17 mouse cellular contexts compared by ENCODE assay signal in the genomic region with DNA sequence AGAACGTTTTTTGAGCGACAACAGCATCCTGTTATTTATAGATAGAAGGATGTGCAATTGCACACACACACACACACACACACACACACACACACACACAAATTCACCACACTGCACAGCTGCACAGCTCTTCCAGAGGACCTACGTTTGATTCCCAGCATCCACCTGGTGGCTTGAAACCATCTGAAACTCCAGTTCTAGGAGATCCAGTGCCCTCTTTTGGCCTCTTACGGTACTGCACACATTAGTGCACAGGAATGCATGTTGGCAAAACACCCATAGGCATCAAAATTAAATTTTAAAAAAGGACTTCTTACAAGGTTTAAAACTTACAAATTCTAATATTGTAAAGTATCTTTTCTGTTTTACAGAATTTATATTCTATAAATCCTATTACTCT.
DNase-seq lines count a peak whose midpoint lies in the region; ATAC-seq and TF ChIP-seq lines count a peak whose summit lies in the region.
"Had no signal": no experiment of that assay in that cellular context is flagged by ENCODE, and none has a peak within 500 bp of the region (broad histone marks: within the 10 kb centered on the region; RNA-seq: fewer than 3 reads in every experiment).

No protein-coding gene starts in this region.

- no peak for TF ChIP-seq POLR2A in heart, adult 2 months (IDR thresholded peaks at IDR 0.05; ENCODE audit: insufficient read depth, low read depth, low read length)

- no peak for TF ChIP-seq EP300 in heart, adult 2 months (IDR thresholded peaks at IDR 0.05; ENCODE audit: insufficient read depth, low read depth, low read length)

- H3K9me3 ChIP-seq in midbrain, postnatal 0 days (ENCODE audit: low read length): no peaks in the 10 kb centered on the region
- peaks cover 3% of the 10 kb centered on the region; the same call in 1 of the 2 replicates for H3K9me3 ChIP-seq in midbrain, embryonic 14.5 days (ENCODE audit: control insufficient read depth, low read length)
- H3K9me3 ChIP-seq: kidney, embryonic 15.5 days; liver, embryonic 12.5 days had no signal

- H3K79me2 ChIP-seq in heart, adult 2 months (replicated peaks; ENCODE audit: control insufficient read depth, insufficient read depth, low read length): no peaks in the 10 kb centered on the region

- TF ChIP-seq CTCF in heart, adult 2 months (IDR thresholded peaks at IDR 0.05): peak; percentile 20
- TF ChIP-seq CTCF in midbrain, postnatal 0 days (IDR thresholded peaks at IDR 0.05): peak; percentile 31

- no peak for DNase-seq in heart, adult 2 months
- no peak for DNase-seq in heart, adult 8-10 months (ENCODE audit: low spot score)
- DNase-seq in midbrain, postnatal 0 days (ENCODE audit: low spot score): no peak
- no peak for DNase-seq in midbrain, embryonic 14.5 days
- DNase-seq in NIH3T3 (ENCODE audit: low read depth): peak; percentile 28
- DNase-seq in urinary bladder, adult 2 months (ENCODE audit: low spot score): no peak
- no peak for DNase-seq in kidney, postnatal 14 days
- DNase-seq: layer of hippocampus, postnatal 36 days; left cerebral cortex, postnatal 4 days; lung, postnatal 36 days; spleen, adult 18-20 months had no signal

- no peak for ATAC-seq in midbrain, postnatal 0 days (ENCODE audit: low FRiP score)
- ATAC-seq in midbrain, embryonic 14.5 days (ENCODE audit: low FRiP score, low TSS enrichment): no peak
- ATAC-seq: forebrain, embryonic 14.5 days; liver, embryonic 12.5 days had no signal

- intact Hi-C loops in heart, adult 2 months (cut with DNase I): no loop called here

- no peaks in the 10 kb centered on the region; the same call in 1 of the 2 replicates for H3K4me1 ChIP-seq in heart, adult 2 months (ENCODE audit: control insufficient read depth, insufficient read depth, low read length)
- H3K4me1 ChIP-seq in midbrain, postnatal 0 days (ENCODE audit: insufficient read depth, low read length): no peaks in the 10 kb centered on the region
- no peaks in the 10 kb centered on the region for H3K4me1 ChIP-seq in midbrain, embryonic 14.5 days (ENCODE audit: control insufficient read depth, insufficient read depth, low read length)
- H3K4me1 ChIP-seq: liver, embryonic 12.5 days; neural tube, embryonic 12.5 days had no signal

- WGBS in heart, adult 2 months: 96% methylated on average over 4 of the region's 4 CpGs
- 97% methylated on average over 4 of the region's 4 CpGs for WGBS in midbrain, postnatal 0 days
- WGBS in midbrain, embryonic 14.5 days: 93% methylated on average over 4 of the region's 4 CpGs

- H3K4me3 ChIP-seq in heart, adult 2 months: no peak overlapping the region
- H3K4me3 ChIP-seq in midbrain, postnatal 0 days (ENCODE audit: low read depth, low read length): no peak overlapping the region
- H3K4me3 ChIP-seq in midbrain, embryonic 14.5 days (replicated peaks; ENCODE audit: low read depth, low read length): no peak overlapping the region
- H3K4me3 ChIP-seq: erythroblast, embryonic 14.5 days; hindbrain, embryonic 10.5 days; kidney, embryonic 15.5 days; liver, embryonic 12.5 days; neural tube, embryonic 12.5 days had no signal

- no peak overlapping the region for H3K27ac ChIP-seq in heart, adult 2 months
- H3K27ac ChIP-seq in midbrain, postnatal 0 days (ENCODE audit: low read depth, low read length): no peak overlapping the region
- no peak overlapping the region for H3K27ac ChIP-seq in midbrain, embryonic 14.5 days (replicated peaks; ENCODE audit: low read depth, low read length)
- H3K27ac ChIP-seq: hindbrain, embryonic 10.5 days; kidney, embryonic 15.5 days; liver, embryonic 12.5 days; neural tube, embryonic 12.5 days had no signal

- H3K9ac ChIP-seq in heart, adult 2 months (ENCODE audit: low read depth, low read length): no peak overlapping the region
- no peak overlapping the region for H3K9ac ChIP-seq in midbrain, postnatal 0 days (replicated peaks; ENCODE audit: low read length, poor library complexity, severe bottlenecking)
- H3K9ac ChIP-seq in midbrain, embryonic 14.5 days (replicated peaks; ENCODE audit: low read length): no peak overlapping the region
- H3K9ac ChIP-seq: kidney, embryonic 15.5 days; liver, embryonic 12.5 days; neural tube, embryonic 12.5 days had no signal

- H3K27me3 ChIP-seq in heart, adult 2 months (ENCODE audit: control insufficient read depth, insufficient read depth, low read length): no peaks in the 10 kb centered on the region
- H3K27me3 ChIP-seq in midbrain, postnatal 0 days (ENCODE audit: insufficient read depth, low read length): no peaks in the 10 kb centered on the region
- H3K27me3 ChIP-seq in midbrain, embryonic 14.5 days (ENCODE audit: control insufficient read depth, insufficient read depth, low read length): no peaks in the 10 kb centered on the region
- H3K27me3 ChIP-seq: kidney, embryonic 15.5 days; liver, embryonic 12.5 days; neural tube, embryonic 12.5 days had no signal

- H3K36me3 ChIP-seq in heart, adult 2 months (ENCODE audit: control insufficient read depth, insufficient read depth, low read length): no peaks in the 10 kb centered on the region
- H3K36me3 ChIP-seq in midbrain, postnatal 0 days (ENCODE audit: insufficient read depth, low read length): no peaks in the 10 kb centered on the region
- no peaks in the 10 kb centered on the region for H3K36me3 ChIP-seq in midbrain, embryonic 14.5 days (ENCODE audit: control insufficient read depth, insufficient read depth, low read length)
- H3K36me3 ChIP-seq: hindbrain, embryonic 10.5 days; kidney, embryonic 15.5 days; liver, embryonic 12.5 days; neural tube, embryonic 12.5 days had no signal

- H3K4me2 ChIP-seq in midbrain, postnatal 0 days (ENCODE audit: low read depth, low read length, poor library complexity, severe bottlenecking): no peak overlapping the region
- H3K4me2 ChIP-seq in midbrain, embryonic 14.5 days (ENCODE audit: low read length): no peak overlapping the region
- H3K4me2 ChIP-seq: kidney, embryonic 15.5 days; liver, embryonic 12.5 days; neural tube, embryonic 12.5 days had no signal
